Mouse (Mus musculus) heart, postnatal 10 days (tissue): Measurements from ENCODE around the gene Ddx55. TPM values are rescaled to one million over a fixed set of nuclear protein-coding genes. Genes with fewer than 3 reads are reported as not detected.

Source experiments
- DNase-seq, 2 experiments: peaks; one replicate each; pipeline ENCODE4 v3.0.0; 2021
- intact Hi-C: fragments of 180-260 bp; cut with DNase I; formaldehyde crosslinking; loops from one replicate; pipeline ENCODE4 v1.15.1; 2025
- total RNA-seq, 2 experiments: library from RNA; stranded (reverse); gene quantifications; 2 replicates each; pipeline ENCODE4 v1.2.3; 2021

Ddx55 gene
- total RNA-seq = 1 to 10 TPM; 6.2 to 7.0 TPM

GRCm38 (mm10) chr5:124552558-124553307 is at the start of gene Ddx55:
Ddx55 (plus strand) TSS chr5:124552864.
- intact Hi-C loops = loop anchor here (2.0 kb wide), 1 partner anchor 26 kb away; the partner anchor contains the start of genes Eif2b1 and Gtf2h3

DNA sequence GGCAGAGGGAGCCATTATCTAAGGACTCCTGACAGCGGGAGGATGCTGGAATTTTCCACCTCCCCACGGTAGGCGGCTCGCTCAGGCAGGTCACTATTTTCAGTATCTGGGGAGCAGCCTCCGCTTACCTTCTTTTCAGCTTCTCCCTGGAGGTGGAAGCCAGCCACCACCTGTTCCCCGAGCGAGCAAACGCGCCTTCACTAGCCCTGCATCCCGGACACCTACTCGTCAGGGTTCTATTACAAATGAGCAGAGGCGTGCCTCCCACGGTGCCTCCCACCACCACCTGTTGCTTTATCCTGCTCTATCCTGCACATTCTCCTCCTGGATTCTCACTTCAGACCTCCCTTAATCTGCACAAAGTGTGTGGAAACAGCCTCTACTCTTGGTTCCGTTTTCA is 48.9 kb upstream of the Ddx55 start:
- intact Hi-C loops = no loop called here

More at GRCm38 (mm10) chr5:124552558-124553307, at the start of gene Ddx55:
- peak; percentile 94 to 97 for DNase-seq

DNA sequence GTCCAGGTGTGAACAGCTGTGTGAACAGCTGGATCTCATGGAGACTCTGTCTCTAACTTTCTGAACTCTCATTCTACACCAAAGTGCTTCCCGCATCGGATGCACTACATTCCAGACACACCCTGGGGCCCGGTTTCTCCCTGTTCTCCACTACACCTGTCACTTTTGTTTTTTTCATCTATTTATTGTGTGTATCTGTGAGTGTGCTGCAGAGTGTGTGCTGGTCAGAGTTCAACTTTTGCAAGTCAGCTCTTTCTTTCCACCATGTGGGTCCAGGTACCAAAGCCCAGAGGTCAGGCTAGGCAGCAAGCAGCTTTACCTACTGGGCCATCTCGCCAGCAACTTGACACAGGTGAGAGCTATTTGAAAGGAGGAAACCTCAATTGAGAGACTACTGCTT is 47.4 kb upstream of the Ddx55 start:
- intact Hi-C loops = no loop called here

More for the DNA sequence above, 48.9 kb upstream of the Ddx55 start:
- DNase-seq = no peak

DNA sequence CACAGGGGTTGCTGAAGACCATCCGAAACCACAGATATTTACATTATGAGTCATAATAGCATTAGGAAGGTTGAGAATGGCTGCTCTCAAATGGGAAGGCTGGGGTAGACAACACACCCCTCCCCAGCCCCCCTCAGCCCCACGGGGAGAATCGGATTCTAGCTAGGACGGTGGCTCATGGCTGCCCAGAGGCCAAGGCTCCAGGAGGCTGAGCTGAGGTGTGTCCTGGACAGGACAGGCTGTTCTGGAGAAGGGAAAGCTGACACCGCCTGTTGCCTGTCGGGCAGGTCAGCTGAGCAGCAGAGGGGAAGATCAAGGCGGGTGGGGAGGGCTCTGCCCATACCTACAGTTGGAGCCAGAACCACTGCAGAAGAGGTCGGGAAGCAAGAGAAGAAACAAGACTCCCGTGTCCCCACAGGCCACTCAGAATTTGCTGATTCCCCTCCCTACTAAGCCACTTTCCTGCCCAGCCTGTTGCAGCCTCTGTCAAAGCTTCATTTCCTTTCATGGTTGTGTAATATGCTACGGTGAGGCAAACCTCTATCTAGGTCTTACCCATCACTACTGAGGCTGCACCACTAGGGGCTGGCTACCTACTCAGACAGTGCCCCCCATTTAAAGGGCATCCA is 45.8 kb upstream of the Ddx55 start:
- intact Hi-C loops = no loop called here
- DNase-seq = peak in 1 of 2 experiments; percentile 69

More for the DNA sequence above, 47.4 kb upstream of the Ddx55 start:
- no peak for DNase-seq

DNA sequence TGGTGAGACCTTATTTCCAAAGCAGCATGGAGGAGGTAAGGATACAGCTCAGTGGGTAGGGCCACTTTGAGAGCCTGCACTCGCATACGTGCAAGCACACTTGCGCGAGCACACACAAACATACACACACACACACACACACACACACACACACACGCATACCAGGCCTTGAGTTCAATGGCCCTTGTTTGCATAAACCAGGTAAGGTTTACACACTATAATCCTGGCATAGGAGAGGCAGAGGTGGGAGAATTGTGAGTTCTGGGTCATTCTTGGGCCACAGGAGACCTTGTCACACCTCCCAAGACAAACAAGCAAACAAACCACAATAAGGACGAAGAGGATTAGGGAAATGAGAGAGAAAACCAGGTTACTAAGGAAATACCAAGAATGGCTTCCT is 43.5 kb upstream of the Ddx55 start:
- intact Hi-C loops = no loop called here
- DNase-seq = no peak

- intact Hi-C loops = loop anchor here (2.0 kb wide), 1 partner anchor 19 kb away; no protein-coding TSS in a partner anchor
Measured at GRCm38 (mm10) chr5:124509742-124510237, 42.9 kb upstream of the Ddx55 start.

DNA sequence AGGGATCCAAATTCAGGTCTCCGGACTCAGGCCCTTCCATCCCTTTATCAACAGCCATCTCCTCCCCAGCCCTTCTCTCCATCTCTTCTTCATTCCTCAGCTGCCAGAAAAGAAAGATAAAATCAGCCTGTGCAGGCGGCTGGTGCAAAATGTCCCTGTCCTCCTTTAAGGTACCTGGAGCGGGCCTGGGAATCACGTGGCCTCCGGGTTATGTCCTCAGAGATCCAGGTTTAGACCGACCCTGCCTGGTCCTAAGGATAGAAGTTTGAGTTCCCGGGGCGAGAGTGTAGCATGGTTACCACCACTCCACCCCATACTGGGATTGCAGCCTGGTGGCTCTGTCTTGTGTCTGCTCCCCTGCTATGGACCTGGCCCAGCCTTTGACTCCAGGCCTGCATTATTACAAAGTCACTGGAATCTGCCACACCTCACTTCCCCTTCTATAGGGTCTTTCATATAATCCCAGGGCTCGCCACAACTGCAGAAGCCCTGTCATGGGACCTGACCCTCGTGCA is 42.1 kb upstream of the Ddx55 start:
- intact Hi-C loops = loop anchor here (2.0 kb wide), 1 partner anchor 18 kb away; no protein-coding TSS in a partner anchor
- peak in 1 of 2 experiments; percentile 29 for DNase-seq

More at GRCm38 (mm10) chr5:124509742-124510237, 42.9 kb upstream of the Ddx55 start:
- DNase-seq = peak; percentile 92 to 93

GRCm38 (mm10) chr5:124515789-124516188 is 36.9 kb upstream of the Ddx55 start:
- intact Hi-C loops = no loop called here
- no peak for DNase-seq

- intact Hi-C loops = no loop called here
- DNase-seq = no peak
Measured at GRCm38 (mm10) chr5:124518648-124519047, 34.0 kb upstream of the Ddx55 start.

DNA sequence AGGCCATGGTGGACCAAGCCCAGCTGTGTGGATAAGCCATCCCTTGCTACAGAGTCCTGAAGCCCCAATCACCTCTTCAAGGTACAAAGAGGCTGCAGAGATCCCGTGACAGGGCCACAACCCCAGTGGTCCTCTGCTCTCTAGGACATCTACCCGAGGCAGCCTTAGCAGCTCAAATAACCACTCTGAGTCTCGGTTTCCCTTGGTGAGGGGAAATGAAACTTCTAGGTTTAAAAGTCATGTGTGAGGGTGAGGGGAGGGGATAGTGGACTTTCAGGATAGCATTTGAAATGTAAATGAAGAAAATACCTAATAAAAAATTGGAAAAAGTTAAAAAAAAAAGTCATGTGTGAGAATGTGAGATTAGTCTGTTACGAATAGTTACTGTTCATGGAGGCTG is 31.1 kb upstream of the Ddx55 start:
- DNase-seq = no peak
- intact Hi-C loops = no loop called here

- intact Hi-C loops = no loop called here
- no peak for DNase-seq
Measured at GRCm38 (mm10) chr5:124523032-124523431, 29.6 kb upstream of the Ddx55 start.

- intact Hi-C loops = no loop called here
- no peak for DNase-seq
Measured at GRCm38 (mm10) chr5:124524943-124525342, 27.7 kb upstream of the Ddx55 start.

DNA sequence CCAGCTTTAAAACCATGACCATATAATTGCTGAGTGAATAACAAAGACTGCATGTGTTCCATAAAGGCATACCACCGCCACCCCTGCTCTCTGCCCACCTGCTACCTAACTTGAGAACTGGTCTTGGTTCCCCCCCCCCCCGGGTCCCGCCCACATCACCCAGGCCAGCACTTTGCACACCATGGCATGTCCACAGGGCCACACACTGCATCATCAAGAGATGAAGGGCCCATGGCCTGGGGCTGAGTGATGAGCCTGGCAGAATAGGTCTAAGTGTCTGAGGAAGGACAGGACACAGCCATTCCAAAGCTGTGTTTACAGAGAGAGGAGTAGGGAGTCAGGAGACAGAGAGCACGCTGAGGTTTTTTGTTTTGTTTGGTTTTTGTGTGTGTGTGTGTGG is 24.3 kb upstream of the Ddx55 start:
- no peak for DNase-seq
- intact Hi-C loops = loop anchor here (2.0 kb wide), 1 partner anchor 18 kb away; no protein-coding TSS in a partner anchor

- peak; percentile 74 to 76 for DNase-seq
Measured at GRCm38 (mm10) chr5:124528791-124529190, 23.9 kb upstream of the Ddx55 start.

GRCm38 (mm10) chr5:124529191-124529651 is 23.4 kb upstream of the Ddx55 start:
- DNase-seq = peak; percentile 36 to 62
- intact Hi-C loops = loop anchor here (2.0 kb wide), 1 partner anchor 18 kb away; no protein-coding TSS in a partner anchor

More at GRCm38 (mm10) chr5:124528791-124529190, 23.9 kb upstream of the Ddx55 start:
- intact Hi-C loops = loop anchor here (2.0 kb wide), 1 partner anchor 18 kb away; no protein-coding TSS in a partner anchor

- intact Hi-C loops = loop anchor here (2.0 kb wide), 2 partner anchors 19 to 47 kb away; partner anchors contain the start of gene Snrnp35
Measured at GRCm38 (mm10) chr5:124529697-124530096, 23.0 kb upstream of the Ddx55 start.

DNA sequence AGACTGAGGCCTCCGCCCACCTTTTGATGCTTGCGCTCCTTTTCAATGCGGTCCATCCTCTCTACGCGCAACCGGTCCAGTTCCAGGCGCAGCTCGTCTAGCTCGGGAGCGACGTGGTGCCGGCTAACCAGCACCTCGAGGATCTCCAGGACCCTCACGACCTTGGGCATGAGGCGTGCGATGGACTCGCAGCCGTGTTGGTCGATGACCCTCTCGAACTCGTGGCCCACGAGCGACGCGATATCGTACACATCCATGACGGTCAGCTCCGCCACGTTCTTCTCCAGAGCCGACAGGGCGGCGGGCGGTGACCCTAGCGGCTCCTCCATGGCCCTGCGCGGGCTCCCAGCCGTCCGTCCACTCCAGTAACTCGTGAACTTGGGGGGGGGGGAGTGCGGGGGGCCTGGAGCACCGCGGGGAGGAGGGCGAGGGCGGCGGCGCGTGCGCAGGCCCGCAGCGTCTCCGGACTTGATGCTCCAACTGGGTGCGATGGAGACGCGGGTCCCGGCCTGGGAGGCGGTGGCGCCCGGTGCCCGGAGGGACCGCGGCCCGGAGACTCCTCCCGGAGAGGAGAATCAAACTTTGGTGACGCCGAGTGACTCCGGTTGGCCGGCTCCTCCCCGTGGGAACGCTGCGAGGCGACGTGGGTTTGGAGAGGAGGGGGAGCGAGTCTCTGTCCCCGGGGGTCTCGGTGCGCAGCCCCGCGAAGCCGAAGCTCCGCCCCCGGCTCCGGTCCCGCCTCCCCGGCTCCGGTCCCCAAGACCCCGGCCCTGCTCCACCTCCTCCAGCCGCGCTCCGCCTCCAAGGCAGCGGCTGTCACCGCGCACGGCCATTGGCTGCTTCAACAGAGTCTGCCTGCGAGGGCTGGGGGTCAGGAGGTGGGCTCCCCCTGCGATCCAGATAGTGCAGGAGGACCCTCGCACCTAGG is 21.7 kb upstream of the Ddx55 start, which contains the start of gene Rilpl1:
TSS of gene Rilpl1 (minus strand) at position 737 of the 928 bp plus-strand sequence.
- intact Hi-C loops = loop anchor here (2.0 kb wide), 1 partner anchor 48 kb away; the partner anchor contains the start of gene Snrnp35
- peak; percentile 89 to 92 for DNase-seq

More at GRCm38 (mm10) chr5:124529697-124530096, 23.0 kb upstream of the Ddx55 start:
- peak; percentile 41 to 53 for DNase-seq

DNA sequence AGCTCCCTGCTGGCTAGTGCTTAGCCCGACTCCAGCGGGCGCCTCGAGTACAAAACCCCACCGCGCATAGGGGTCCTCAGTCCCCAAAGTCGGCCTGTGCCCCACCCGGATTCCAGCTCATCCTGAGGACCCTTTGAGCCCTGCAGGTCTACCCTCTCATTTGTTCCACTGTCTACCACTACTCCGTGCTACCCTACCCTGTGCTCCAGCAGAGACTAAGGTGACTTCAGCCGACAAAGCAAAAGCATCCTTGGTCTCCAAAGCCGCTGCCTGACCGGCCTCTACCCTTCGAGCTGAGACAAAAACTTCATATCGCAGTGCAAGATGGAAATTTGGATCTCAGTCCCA is 21.1 kb upstream of the Ddx55 start:
- no peak for DNase-seq
- intact Hi-C loops = loop anchor here (2.0 kb wide), 1 partner anchor 49 kb away; the partner anchor contains the start of gene Snrnp35

- intact Hi-C loops = no loop called here
- no peak for DNase-seq
Measured at GRCm38 (mm10) chr5:124532451-124532850, 20.2 kb upstream of the Ddx55 start.
